Mouse (Mus musculus): ENCODE data around the gene Chp1. TPM values are rescaled to one million over a fixed set of nuclear protein-coding genes. Genes with fewer than 3 reads are reported as not detected.
"Not testable (repeated sequence)": the region's sequence is repeated elsewhere in the genome, so short reads cannot be mapped to it uniquely, and the experiment has no call there.

Gene Chp1
- total RNA-seq, 2 experiments from 2014 or later: 133 to 141 TPM

- DNase-seq (ENCODE audit: low spot score in 2 of 2): no peak
- intact Hi-C loops (cut with DNase I): no loop called here
Observed at GRCm38 (mm10) chr2:119607023-119607422, 59.5 kb downstream of the Chp1 start.

- no peak for DNase-seq (ENCODE audit: low spot score in 2 of 2)
- intact Hi-C loops (cut with DNase I): no loop called here
Observed at GRCm38 (mm10) chr2:119617841-119618198, 70.3 kb downstream of the Chp1 start.

GRCm38 (mm10) chr2:119618199-119618982 is 70.9 kb downstream of the Chp1 start, which contains the start of the genes Nusap1 and Oip5:
Gene Nusap1, plus strand, starts transcription at chr2:119618298.
Gene Oip5, minus strand, starts transcription at chr2:119618469.
- peak; percentile 94 to 98 for DNase-seq (ENCODE audit: low spot score in 2 of 2)
- intact Hi-C loops (cut with DNase I): no loop called here

- DNase-seq (ENCODE audit: low spot score in 2 of 2); intact Hi-C loops (cut with DNase I): not testable (repeated sequence)
Observed at GRCm38 (mm10) chr2:119619002-119619401, 71.5 kb downstream of the Chp1 start.

- no peak for DNase-seq (ENCODE audit: low spot score in 2 of 2)
- intact Hi-C loops (cut with DNase I): no loop called here
Observed at GRCm38 (mm10) chr2:119621302-119621701, 73.8 kb downstream of the Chp1 start.

Other genes starting within 250 kb of the Chp1 start
- gene Dll4, start 221.9 kb upstream of the Chp1 start, total RNA-seq (2021): 1 to 10 TPM; 4.0 to 5.0 TPM
- 1 to 10 TPM; 8.9 to 9.0 TPM for gene Chac1, start 196.5 kb upstream of the Chp1 start, total RNA-seq (2021)
- gene Ino80, start 70.0 kb upstream of the Chp1 start, total RNA-seq (2021): 10 to 100 TPM; 17.9 to 19.5 TPM
- gene Exd1, start 70 bp upstream of the Chp1 start, total RNA-seq (2021): 1 to 10 TPM in 1 of 2 experiments, under 1 TPM in 1; 0.95 to 1.3 TPM
- gene Nusap1, start 70.6 kb downstream of the Chp1 start, total RNA-seq (2021): 1 to 10 TPM in 1 of 2 experiments, under 1 TPM in 1; 0.57 to 1.3 TPM
- gene Oip5, start 70.8 kb downstream of the Chp1 start, total RNA-seq (2021): 1 to 10 TPM; 1.2 to 1.7 TPM
- gene Ndufaf1, start 115.1 kb downstream of the Chp1 start, total RNA-seq (2021): 10 to 100 TPM; 27.7 to 30.3 TPM
- gene Rtf1, start 127.4 kb downstream of the Chp1 start, total RNA-seq (2021): 10 to 100 TPM; 59.6 to 61.6 TPM
- 100 to 1,000 TPM; 171 to 177 TPM for gene Itpka, start 194.6 kb downstream of the Chp1 start, total RNA-seq (2021)
- gene Ltk, start 212.7 kb downstream of the Chp1 start, total RNA-seq (2021): 10 to 100 TPM; 12.4 to 13.5 TPM
- 10 to 100 TPM; 17.5 to 18.8 TPM for gene Rpap1, start 239.8 kb downstream of the Chp1 start, total RNA-seq (2021)